Mouse (Mus musculus): ENCODE results near the gene Adh5. TPM values are rescaled to one million over a fixed set of nuclear protein-coding genes. Genes with fewer than 3 reads are reported as not detected.

The Adh5 gene
- total RNA-seq (2012; rRNA removed) (127 and 128 TPM in 2 replicates), polyA plus RNA-seq (2012; ENCODE audit: insufficient read depth in 1 of 2, insufficient read length in 2 of 2, low read depth in 1 of 2, low replicate concordance in 2 of 2, missing spikeins in 1 of 2) (100 to 1,000 TPM; 187 to 351 TPM)

DNA sequence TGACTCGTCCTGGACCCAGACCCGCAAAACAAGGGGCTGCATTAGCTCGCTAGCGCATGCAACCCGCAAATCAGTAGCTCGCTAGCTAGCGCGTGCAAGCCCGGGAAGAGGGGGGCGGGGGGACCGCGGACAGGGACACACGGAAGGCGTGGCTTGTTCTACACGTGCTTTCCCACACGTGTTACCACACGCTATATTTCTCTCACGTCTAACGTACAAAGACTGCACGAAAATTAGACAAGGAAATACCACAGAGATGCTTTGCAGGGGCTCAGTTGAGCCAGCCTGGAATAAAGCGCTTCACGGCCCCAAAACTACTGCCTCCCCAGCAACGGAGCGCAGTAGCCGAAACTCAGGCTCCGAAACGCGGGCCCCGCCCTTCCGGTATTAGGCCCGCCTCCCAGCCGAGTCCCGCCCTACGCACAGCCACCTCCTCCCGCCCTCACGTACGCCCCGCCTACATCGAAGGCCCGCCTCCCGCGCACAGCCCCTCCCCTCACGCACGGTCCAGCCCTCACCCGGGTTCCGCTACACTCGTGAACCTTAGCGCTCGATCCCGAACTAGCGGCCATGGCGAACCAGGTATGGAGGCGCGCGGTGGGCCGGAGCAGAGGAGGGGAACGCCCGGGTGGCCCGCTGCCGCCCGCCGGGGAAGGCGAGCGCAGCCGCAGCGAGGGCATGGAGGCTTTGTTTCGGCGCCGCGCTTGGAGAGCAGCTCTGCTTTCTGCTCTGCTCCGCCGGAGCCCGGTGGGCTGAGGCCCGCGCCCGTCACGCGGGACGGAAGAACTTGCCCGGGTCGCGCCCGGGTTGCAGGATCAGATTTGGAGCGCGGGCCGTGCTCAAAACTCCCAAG, at the start of gene Adh5:
Gene Adh5, plus strand, starts transcription at position 482 of the 853 bp plus-strand sequence.
- no peaks in the 10 kb centered on the region for H3K27me3 ChIP-seq (ENCODE audit: control insufficient read depth in 1 of 2, insufficient read depth in 2 of 2, low read length in 2 of 2)
- peak; percentile 95 for DNase-seq (ENCODE audit: low read depth, low spot score)
- peaks cover 0 to 6% of the 10 kb centered on the region in 2 experiments; a peak in 3 of 4 replicates for H3K36me3 ChIP-seq (ENCODE audit: control insufficient read depth in 1 of 2, insufficient read depth in 2 of 2, low read length in 2 of 2)
- H3K27ac ChIP-seq (ENCODE audit: control insufficient read depth, low read depth, low read length) = peak within 1 kb of the TSS; percentile 92
- H3K9me3 ChIP-seq (replicated peaks; ENCODE audit: insufficient read depth, low read length) = no peaks in the 10 kb centered on the region
- H3K9ac ChIP-seq (ENCODE audit: control insufficient read depth, low read depth, low read length, poor library complexity, severe bottlenecking) = peak within 1 kb of the TSS; percentile 84
- H3K79me2 ChIP-seq (ENCODE audit: control insufficient read depth, insufficient read depth, low read length, poor library complexity) = peaks cover 11% of the 10 kb centered on the region
- peak within 1 kb of the TSS; percentile 82 to 85 for H3K4me3 ChIP-seq (ENCODE audit: control insufficient read depth in 1 of 2, insufficient read depth in 1 of 2, low read depth in 2 of 2, low read length in 2 of 2)
- peaks cover 4 to 10% of the 10 kb centered on the region in 2 experiments; a peak in 3 of 4 replicates for H3K4me1 ChIP-seq (ENCODE audit: control insufficient read depth in 1 of 2, insufficient read depth in 2 of 2, low read length in 2 of 2)
- TF ChIP-seq SMC3 (IDR thresholded peaks at IDR 0.05; ENCODE audit: low read depth, low read length) (no peak; the same call in 1 of the 2 replicates), TAL1 (IDR thresholded peaks at IDR 0.05; ENCODE audit: low read length) (no peak), POLR2A (IDR thresholded peaks at IDR 0.05; ENCODE audit: control insufficient read depth in 1 of 2, insufficient read depth in 1 of 2, low read depth in 1 of 2, low read length in 2 of 2, poor library complexity in 1 of 2) (peak; percentile 35 to 99; a peak in 2 of 4 replicates), E2F4 (IDR thresholded peaks at IDR 0.05; ENCODE audit: borderline replicate concordance, low read depth, low read length) (no peak), UBTF (IDR thresholded peaks at IDR 0.05; ENCODE audit: borderline replicate concordance, insufficient read depth, low read depth, low read length) (0 out of 2 replicates have a peak, but pooled peaks have one; percentile 63), MYB (IDR thresholded peaks at IDR 0.05; ENCODE audit: low read depth, low read length) (no peak), NELFE (IDR thresholded peaks at IDR 0.05; ENCODE audit: low read depth, low read length) (peak; percentile 91), CHD1 (IDR thresholded peaks at IDR 0.05; ENCODE audit: low read depth, low read length) (peak; percentile 64; the same call in 1 of the 2 replicates), EP300 (IDR thresholded peaks at IDR 0.05; ENCODE audit: low read depth in 1 of 2, low read length in 2 of 2) (no peak), ZC3H11A (IDR thresholded peaks at IDR 0.05; ENCODE audit: low read depth, low read length) (no peak), HCFC1 (IDR thresholded peaks at IDR 0.05; ENCODE audit: low read depth, low read length) (peak; percentile 36; the same call in 1 of the 2 replicates), MEF2A (IDR thresholded peaks at IDR 0.05; ENCODE audit: extremely low read depth, insufficient replicate concordance, low read depth, low read length, poor library complexity, severe bottlenecking) (no peak), POLR2AphosphoS5 (IDR thresholded peaks at IDR 0.05; ENCODE audit: borderline replicate concordance, low read depth, low read length) (no peak), ELF1 (IDR thresholded peaks at IDR 0.05; ENCODE audit: low read depth, low read length) (peak; percentile 79; the same call in 1 of the 2 replicates), NRF1 (IDR thresholded peaks at IDR 0.05; ENCODE audit: insufficient read depth, low read depth, low read length, poor library complexity, severe bottlenecking) (peak; percentile 49; the same call in 1 of the 2 replicates), SIN3A (IDR thresholded peaks at IDR 0.05; ENCODE audit: low read length) (peak; percentile 99), POLR2AphosphoS2 (IDR thresholded peaks at IDR 0.05; ENCODE audit: low read length) (peak; percentile 77), MYC (IDR thresholded peaks at IDR 0.05; ENCODE audit: low read depth, low read length) (peak; percentile 100), ZKSCAN1 (IDR thresholded peaks at IDR 0.05; ENCODE audit: low read depth, low read length) (no peak), ETS1 (IDR thresholded peaks at IDR 0.05; ENCODE audit: low read depth, low read length) (peak; percentile 17; the same call in 1 of the 2 replicates), GATA1 (IDR thresholded peaks at IDR 0.05; ENCODE audit: low read depth, low read length) (no peak), MAX (IDR thresholded peaks at IDR 0.05; ENCODE audit: low read length) (peak; percentile 100), TBP (IDR thresholded peaks at IDR 0.05; ENCODE audit: low read depth, low read length) (peak; percentile 57; the same call in 1 of the 2 replicates), MXI1 (IDR thresholded peaks at IDR 0.05; ENCODE audit: low read depth, low read length) (peak; percentile 100), CTCF (IDR thresholded peaks at IDR 0.05 in 2 of 3, conservative IDR thresholded peaks at IDR 0.05 in 1 of 3; ENCODE audit: control insufficient read depth in 1 of 3, insufficient read depth in 1 of 3, low read depth in 2 of 3, low read length in 3 of 3, poor library complexity in 1 of 3, severe bottlenecking in 1 of 3) (no peak), BHLHE40 (IDR thresholded peaks at IDR 0.05; ENCODE audit: borderline replicate concordance, low read depth, low read length) (peak; percentile 86), USF1 (IDR thresholded peaks at IDR 0.05; ENCODE audit: low read depth, low read length) (peak; percentile 58), ZNF384 (IDR thresholded peaks at IDR 0.05; ENCODE audit: low read depth, low read length) (no peak), ZMIZ1 (IDR thresholded peaks at IDR 0.05; ENCODE audit: low read depth, low read length) (peak; percentile 48), GABPA (IDR thresholded peaks at IDR 0.05; ENCODE audit: low read depth, low read length) (no peak), JUND (IDR thresholded peaks at IDR 0.05; ENCODE audit: low read depth, low read length) (no peak), KAT2A (conservative IDR thresholded peaks at IDR 0.05; ENCODE audit: low read depth, low read length) (no peak; the same call in 1 of the 2 replicates), MAZ (IDR thresholded peaks at IDR 0.05; ENCODE audit: low read depth, low read length) (no peak), USF2 (IDR thresholded peaks at IDR 0.05; ENCODE audit: borderline replicate concordance in 1 of 2, insufficient read depth in 1 of 2, low read depth in 1 of 2, low read length in 2 of 2) (no peak)
